Mouse (Mus musculus): ENCODE data around the gene Chrne.

DNA sequence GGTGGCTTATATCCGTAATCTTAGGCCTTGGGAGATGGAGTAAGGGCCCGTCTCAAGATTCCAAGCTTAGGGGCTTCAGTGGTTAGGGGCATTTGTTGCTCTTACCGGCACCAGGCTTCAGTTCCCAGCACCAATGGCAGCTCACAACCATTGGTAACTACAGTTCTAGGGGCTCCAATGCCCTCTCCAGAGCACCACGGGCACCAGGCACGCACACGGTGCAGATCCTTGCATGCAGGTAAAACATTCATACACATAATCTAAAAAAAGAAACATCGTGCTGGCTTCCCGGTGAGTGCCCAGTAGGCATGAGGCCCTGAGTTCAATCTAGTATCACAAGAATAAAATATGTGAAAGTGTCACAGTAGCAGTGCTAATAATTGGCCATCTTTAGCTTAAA lies 44.1 kb upstream of the Chrne start:
- TF ChIP-seq CTCF (conservative IDR thresholded peaks at IDR 0.05; ENCODE audit: low read length) (no peak), NANOG (IDR thresholded peaks at IDR 0.05; ENCODE audit: borderline replicate concordance, low read length) (no peak), POU5F1 (IDR thresholded peaks at IDR 0.05; ENCODE audit: borderline replicate concordance, low read length) (no peak)

Measured in E14TG2a.4 (cell line).